Mouse (Mus musculus): Measurements from ENCODE around the gene Zfp426.

The Zfp426 gene

GRCm38 (mm10) chr9:20492527-20493233, at the start of gene Zfp426:
Zfp426 (minus strand) TSS chr9:20492746.
- DNase-seq = peak; percentile 85

DNA sequence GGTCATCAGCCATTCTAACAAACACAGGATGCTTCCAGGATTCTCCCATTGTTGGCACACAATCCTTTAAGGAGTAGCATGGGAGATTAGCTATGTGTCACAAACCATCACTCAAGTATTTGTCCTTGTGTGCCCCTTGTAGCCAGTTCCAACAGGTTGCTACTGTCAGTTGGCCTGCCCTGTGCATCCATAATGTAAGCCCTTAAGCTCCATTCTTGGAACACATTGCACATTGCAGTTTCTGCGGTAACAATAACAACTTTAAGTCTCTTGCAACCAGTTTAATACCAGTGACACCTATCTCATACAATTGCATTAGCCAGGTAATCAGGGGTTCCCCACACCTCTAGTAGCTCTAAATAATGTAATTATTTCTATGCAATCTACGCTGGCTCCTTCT, 44.1 kb upstream of the Zfp426 start:
- no peak for DNase-seq

DNA sequence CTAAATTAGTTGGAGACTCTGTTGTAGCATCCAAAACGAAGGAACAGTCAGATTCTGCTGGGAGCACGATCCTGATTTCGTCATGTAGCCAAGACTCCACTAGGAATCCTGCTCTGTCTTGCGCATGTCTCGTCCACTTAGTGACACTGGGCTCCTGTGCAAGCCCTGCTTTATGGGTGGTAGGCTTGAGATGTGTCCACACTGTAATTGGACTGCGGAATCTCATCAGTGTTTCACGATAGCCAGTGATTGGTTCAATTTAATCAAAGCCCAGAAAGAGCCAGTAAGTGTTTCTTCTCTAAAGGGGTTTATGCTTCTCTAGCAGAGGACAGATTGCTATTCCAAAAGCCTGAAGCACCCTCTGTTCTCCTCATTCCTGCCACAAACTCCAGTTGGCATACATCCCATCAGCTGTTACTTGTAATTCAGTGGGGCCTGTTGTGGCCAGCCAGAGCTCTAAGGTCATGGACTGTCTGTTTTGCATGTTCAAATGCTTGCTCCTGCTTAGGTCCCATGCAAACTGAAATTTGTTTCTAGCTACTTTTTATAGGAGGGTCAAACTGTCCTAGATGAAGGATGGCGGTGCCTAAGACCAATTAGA, 41.9 kb upstream of the Zfp426 start:
- DNase-seq = no peak

- DNase-seq = peak; percentile 92
Measured at GRCm38 (mm10) chr9:20521306-20521957, 28.9 kb upstream of the Zfp426 start, which contains the start of gene Zfp266. Zfp266 (minus strand) TSS chr9:20521417.

GRCm38 (mm10) chr9:20520531-20521210, 28.1 kb upstream of the Zfp426 start:
- no peak for DNase-seq

DNA sequence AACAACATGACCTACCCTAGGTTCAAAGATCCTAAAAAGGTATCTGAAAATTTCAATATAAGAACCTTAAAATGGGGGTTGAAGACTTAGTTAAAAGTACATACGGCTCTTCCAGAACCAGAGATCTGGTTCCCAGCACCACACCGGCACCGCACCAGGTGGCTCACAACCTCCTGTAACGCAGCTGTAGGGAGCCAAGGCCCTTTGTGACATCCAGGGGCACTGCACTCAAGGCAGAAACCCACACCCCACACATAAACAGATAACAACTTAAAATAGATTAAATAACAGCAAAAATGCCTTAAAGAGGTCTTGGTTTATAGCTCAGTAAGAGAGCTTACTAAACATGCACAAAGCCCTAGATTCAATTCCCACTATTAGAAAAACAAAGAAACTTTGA, 27.4 kb upstream of the Zfp426 start:
- no peak for DNase-seq

- DNase-seq = no peak
Measured at GRCm38 (mm10) chr9:20518708-20519107, 26.2 kb upstream of the Zfp426 start.

GRCm38 (mm10) chr9:20517727-20518126, 25.2 kb upstream of the Zfp426 start:
- no peak for DNase-seq

- DNase-seq = no peak
Measured at GRCm38 (mm10) chr9:20514016-20514415, 21.5 kb upstream of the Zfp426 start.

DNA sequence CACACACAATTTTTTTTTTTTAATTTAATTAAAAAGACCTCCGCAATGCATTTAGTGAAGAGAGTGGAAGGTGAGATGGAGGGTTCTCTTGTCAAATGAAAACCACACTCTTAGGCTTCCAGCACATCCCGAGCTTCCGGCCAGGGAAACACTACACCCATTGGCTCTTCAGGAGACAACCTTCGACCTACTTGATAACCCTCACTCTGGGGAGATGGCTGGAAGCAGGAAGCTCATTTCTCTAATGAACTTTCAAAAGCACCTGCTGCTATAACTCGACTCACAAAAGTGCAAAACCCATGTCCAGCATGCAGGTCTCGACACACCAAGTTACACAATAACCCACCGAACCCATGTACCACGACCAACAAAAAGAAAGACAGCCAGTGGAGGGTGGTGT, 20.2 kb upstream of the Zfp426 start:
- DNase-seq = no peak

- no peak for DNase-seq
Measured at GRCm38 (mm10) chr9:20511645-20512044, 19.1 kb upstream of the Zfp426 start.

GRCm38 (mm10) chr9:20510346-20510745, 17.8 kb upstream of the Zfp426 start:
- DNase-seq = no peak

DNA sequence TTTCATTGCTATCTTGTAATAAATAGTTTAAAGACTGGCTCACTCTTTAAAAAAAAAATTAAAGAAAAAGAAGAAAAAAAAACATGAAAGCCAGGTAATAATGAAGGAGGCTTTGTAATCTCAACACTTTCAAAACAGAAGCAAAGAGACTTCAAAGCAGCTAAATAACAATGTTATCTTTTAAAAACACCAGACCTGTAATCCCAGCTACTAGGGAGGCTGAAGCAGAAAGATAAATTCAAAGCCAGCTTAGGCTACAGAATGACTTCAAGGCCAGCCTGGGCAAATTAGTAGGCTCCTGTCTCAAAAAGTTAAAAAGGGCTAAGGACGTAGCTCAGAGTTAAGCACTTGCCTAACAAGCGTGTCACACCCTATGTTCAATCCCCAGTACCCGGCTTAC, 17.1 kb upstream of the Zfp426 start:
- no peak for DNase-seq

DNA sequence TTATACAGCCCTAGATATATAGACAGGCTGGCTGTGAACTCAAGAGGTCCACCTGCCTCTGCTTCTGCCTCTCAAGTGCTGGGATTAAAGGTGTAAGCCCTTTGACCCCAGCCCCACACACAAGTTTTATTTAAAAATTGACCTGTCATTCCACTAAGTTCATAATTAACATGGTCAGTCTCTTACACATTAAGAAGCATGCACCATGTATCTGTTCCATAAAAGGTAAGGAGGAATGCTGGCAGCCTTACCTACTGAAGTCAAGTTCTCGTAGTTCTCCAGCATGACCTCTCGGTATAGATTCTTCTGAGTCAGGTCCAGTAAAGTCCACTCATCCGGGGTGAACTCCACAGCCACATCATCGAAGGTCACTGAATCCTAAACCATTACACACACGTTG, 12.3 kb upstream of the Zfp426 start:
- DNase-seq = no peak

GRCm38 (mm10) chr9:20493281-20493680, 735 bp upstream of the Zfp426 start:
- no peak for DNase-seq

DNA sequence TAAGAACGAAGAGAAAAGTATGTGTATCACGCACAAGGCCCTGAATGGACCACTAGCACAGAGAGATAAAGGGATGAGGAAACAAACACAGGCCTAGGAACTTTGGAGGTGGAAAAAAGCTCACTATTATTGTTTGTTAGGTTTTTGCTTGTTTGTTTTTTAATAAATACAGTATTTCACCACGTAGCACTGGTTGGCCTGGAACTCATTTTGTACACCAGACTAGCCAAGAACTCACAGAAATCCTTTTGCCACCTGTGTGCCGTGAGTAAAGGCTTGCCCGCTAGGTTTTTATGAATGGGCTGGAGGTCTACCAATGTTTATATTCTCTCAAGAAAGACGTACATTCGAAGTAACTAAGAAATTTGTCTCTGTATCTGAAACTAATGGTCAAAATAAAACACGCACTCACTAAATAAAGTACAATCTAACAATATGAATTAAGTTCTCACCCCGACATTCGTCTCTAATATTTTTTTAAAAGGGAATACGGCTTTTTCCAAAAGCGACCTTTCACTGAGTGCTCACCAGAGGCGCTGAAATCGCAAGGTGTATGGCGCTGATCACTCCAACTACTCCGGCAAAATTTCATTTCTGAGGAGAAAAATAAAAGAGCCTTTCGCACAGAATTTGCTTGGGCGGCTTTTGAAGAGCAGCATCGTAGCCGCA, 554 bp downstream of the Zfp426 start:
- no peak for DNase-seq

- DNase-seq = no peak
Measured at GRCm38 (mm10) chr9:20489536-20489935, 3.0 kb downstream of the Zfp426 start.

DNA sequence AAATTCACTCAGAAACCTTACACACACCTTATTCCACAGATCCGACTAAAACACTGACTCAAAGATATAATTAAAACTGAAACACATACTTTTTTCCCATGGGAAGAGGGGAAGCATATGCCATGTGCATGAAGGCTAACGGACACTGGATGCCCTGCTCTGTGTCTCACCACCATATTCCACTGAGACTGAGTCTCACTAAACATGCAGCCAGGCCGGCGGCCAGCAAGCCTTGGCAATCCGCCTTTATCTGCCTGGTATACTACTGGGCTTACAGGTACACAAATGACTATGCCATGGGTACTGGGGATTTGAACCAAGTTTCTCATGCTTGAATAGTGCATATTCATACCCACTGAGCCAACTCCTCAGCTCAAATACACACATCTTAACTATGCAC, 13.2 kb downstream of the Zfp426 start:
- peak; percentile 8 for DNase-seq

DNA sequence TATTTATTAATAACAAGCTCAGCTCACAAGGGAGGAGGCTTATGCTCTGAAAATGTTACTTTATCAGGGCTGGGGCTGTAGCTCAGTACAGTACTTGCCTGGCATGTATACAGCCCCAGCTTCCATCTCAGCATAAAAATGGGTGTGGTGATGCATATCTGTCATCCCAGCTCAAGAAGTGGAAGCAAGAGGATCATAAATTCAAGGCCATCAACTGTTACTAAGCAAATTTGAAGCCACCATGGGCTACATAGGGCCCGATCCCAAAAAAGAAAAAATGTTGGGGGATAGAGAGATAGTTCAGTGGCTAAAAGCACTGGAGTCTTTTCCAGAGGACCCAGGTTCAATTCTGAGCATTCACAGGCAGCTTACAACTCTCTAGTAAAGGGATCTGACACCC, 15.9 kb downstream of the Zfp426 start:
- no peak for DNase-seq

GRCm38 (mm10) chr9:20466761-20467442, 25.6 kb downstream of the Zfp426 start:
- DNase-seq = peak; percentile 60

GRCm38 (mm10) chr9:20459377-20460317, 32.9 kb downstream of the Zfp426 start, which contains the start of gene Zfp26:
Zfp26 (minus strand) TSS chr9:20460162.
- peak; percentile 70 for DNase-seq
